Mouse (Mus musculus) C3H10T1/2 (cell line): ENCODE results near the gene Gldn. TPM values are rescaled to one million over a fixed set of nuclear protein-coding genes. Genes with fewer than 3 reads are reported as not detected.

ENCODE experiments used
- polyA plus RNA-seq, 2 experiments: library from polyadenylated mRNA; unstranded; fragments of >200 nt; fragmentation: generic; extraction: Trizol; gene quantifications; one replicate each; pipeline ENCODE4 v1.2.1; 2012; ENCODE audit warnings: missing spikeins in 2 of 2

Gene Gldn
- under 1 TPM in 1 of 2 experiments, not detected in 1; 0.01 TPM for polyA plus RNA-seq

DNA sequence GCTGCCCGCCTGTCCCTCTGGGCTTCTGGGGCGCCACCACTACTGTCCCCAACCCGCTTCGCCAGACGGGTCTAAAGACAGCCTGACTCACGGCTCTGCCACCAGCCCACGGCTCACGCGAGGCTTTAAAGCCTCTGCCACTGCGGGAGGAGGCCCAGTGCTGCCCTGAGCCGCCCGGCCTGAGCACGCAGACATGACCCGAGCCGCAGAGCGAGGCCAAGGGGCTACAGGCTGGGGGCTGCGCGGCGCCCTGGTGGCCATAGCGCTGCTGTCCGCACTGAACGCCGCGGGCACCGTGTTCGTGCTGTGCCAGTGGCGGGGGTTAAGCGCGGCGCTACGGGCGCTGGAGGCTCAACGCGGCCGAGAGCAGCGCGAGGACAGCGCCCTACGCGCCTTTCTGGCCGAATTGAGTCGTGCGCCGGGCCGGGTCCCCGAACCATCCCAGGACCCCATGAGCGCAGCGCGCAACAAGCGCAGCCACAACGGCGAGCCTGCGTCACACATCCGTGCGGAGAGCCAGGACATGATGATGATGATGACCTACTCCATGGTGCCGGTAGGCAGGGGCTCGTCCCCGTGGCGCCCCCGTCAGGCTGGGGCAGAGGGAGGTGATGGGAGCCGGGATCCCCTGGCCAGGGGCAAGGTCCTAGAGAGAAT lies at the start of gene Gldn:
Gldn (plus strand) TSS at position 156 of the 657 bp plus-strand sequence.

GRCm38 (mm10) chr9:54268010-54268409 lies 18.3 kb upstream of the Gldn start, which contains the start of gene Cyp19a1:
Gene Cyp19a1 (minus strand): TSS chr9:54268110.

Other genes starting within 250 kb of the Gldn start
- gene Tnfaip8l3, start 218.1 kb upstream of the Gldn start, polyA plus RNA-seq, result not detected
- not detected for gene Cyp19a1, start 18.4 kb upstream of the Gldn start, polyA plus RNA-seq
- gene Dmxl2, start 215.1 kb downstream of the Gldn start, polyA plus RNA-seq, result under 1 TPM; 0.04 to 0.33 TPM